Mouse (Mus musculus): ENCODE data around the gene Ptpre. TPM values are rescaled to one million over a fixed set of nuclear protein-coding genes. Genes with fewer than 3 reads are reported as not detected.

Ptpre gene
- total and polyA plus RNA-seq, 3 experiments = 2.3 to 6.9 (median 3.7) TPM

DNA sequence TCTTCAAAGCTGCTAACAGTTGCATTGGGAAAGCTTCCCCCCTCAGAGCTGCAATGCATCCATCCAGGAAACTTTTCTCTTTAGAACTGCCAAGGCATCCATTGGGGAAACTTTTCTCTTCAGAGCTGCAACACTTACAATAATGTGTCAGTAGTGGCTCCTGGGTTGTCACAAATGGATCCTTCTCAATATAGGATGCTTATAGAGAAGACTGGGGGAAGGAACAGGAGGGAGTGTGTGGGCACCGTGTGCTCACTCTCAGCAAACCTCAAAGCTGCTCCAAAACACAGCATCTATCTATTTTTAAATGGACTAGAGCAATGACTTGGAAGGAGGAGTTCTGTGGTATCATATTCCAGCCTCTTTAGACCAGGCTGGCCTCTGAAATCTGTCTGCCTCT lies 189.4 kb downstream of the Ptpre start:
- in situ Hi-C loops (cut with MboI; ENCODE audit: low pct_ligation_motif_present, low pct_unique_long_range_greater_than_20kb, low sequenced_read_pairs) = loop anchor here (25.0 kb wide), 1 partner anchor 239 kb away; no protein-coding TSS in a partner anchor
- no peak for TF ChIP-seq POLR2A (IDR thresholded peaks at IDR 0.05; ENCODE audit: low read depth, low read length)
- no peak for TF ChIP-seq CHD2 (IDR thresholded peaks at IDR 0.05; ENCODE audit: low read length)
- no peak for TF ChIP-seq BHLHE40 (IDR thresholded peaks at IDR 0.05; ENCODE audit: low read depth, low read length)
- no peak for TF ChIP-seq MAZ (IDR thresholded peaks at IDR 0.05; ENCODE audit: low read depth, low read length)
- TF ChIP-seq SMC3 (IDR thresholded peaks at IDR 0.05; ENCODE audit: low read depth, low read length) = no peak
- no peak for TF ChIP-seq SIN3A (IDR thresholded peaks at IDR 0.05; ENCODE audit: low read length)
- TF ChIP-seq MEF2A (IDR thresholded peaks at IDR 0.05; ENCODE audit: borderline replicate concordance, low read depth, low read length) = no peak
- TF ChIP-seq MAX (IDR thresholded peaks at IDR 0.05; ENCODE audit: low read length) = no peak
- TF ChIP-seq ZNF384 (IDR thresholded peaks at IDR 0.05; ENCODE audit: low read depth, low read length) = no peak
- no peak for TF ChIP-seq NELFE (IDR thresholded peaks at IDR 0.05; ENCODE audit: low read depth, low read length)
- TF ChIP-seq USF1 (IDR thresholded peaks at IDR 0.05; ENCODE audit: low read depth, low read length) = no peak
- no peak for TF ChIP-seq RAD21 (IDR thresholded peaks at IDR 0.05; ENCODE audit: low read depth, low read length)
- no peak for TF ChIP-seq ZKSCAN1 (IDR thresholded peaks at IDR 0.05; ENCODE audit: borderline replicate concordance, low read depth, low read length)
- TF ChIP-seq E2F4 (IDR thresholded peaks at IDR 0.05; ENCODE audit: insufficient replicate concordance, low read depth, low read length) = no peak

DNA sequence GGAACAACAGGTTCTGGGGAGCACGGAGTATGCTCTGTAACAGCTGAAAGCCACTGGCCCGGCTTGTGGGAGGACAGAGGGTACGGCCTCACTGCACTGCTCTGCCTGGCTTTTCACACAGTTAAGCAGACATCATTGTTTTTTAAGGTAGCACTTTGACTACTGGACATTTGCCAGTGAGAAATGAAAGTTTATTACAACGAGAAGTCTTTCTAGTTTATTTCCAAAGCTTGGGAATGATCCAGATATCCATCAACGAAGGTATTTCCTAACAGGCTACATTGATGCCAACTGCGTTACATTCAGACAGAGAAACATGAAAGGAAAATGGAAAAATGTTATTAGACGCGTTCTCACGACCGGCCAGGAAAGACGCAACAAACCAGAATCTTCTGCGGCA lies 190.8 kb downstream of the Ptpre start:
- Histone ChIP-seq H3K9ac (ENCODE audit: insufficient read depth, low read depth) (no peak overlapping the region), H3K4me2 (ENCODE audit: insufficient read depth, low read depth, poor library complexity, severe bottlenecking) (no peak overlapping the region), H3K4me3 (replicated peaks in 1 of 3; ENCODE audit: low read depth in 2 of 3, low read length in 2 of 3, poor library complexity in 1 of 3) (no peak overlapping the region), H3K4me1 (ENCODE audit: control insufficient read depth in 1 of 2, insufficient read depth in 2 of 2) (no peaks in the 10 kb centered on the region), H3K79me2 (replicated peaks; ENCODE audit: control insufficient read depth, extremely low read depth, insufficient read depth, poor library complexity, severe bottlenecking) (no peaks in the 10 kb centered on the region), H3K27me3 (replicated peaks) (peaks cover 5% of the 10 kb centered on the region), H3K36me3 (replicated peaks in 1 of 2; ENCODE audit: control insufficient read depth in 1 of 2, insufficient read depth in 1 of 2, low read length in 1 of 2) (no peaks in the 10 kb centered on the region), H3K27ac (ENCODE audit: insufficient read depth, low read depth) (no peak overlapping the region), H3K9me3 (replicated peaks; ENCODE audit: low read length) (no peaks in the 10 kb centered on the region)
- DNase-seq (ENCODE audit: extremely low read depth) = no peak
- in situ Hi-C loops (cut with MboI; ENCODE audit: low pct_ligation_motif_present, low pct_unique_long_range_greater_than_20kb, low sequenced_read_pairs) (loop anchor here (25.0 kb wide), 1 partner anchor 241 kb away; no protein-coding TSS in a partner anchor), dilution Hi-C loops (cut with MboI; ENCODE audit: extremely low pct_ligation_motif_present, extremely low pct_unique_long_range_greater_than_20kb, low sequenced_read_pairs) (no loop called here)
- TF ChIP-seq TBP (conservative IDR thresholded peaks at IDR 0.05; ENCODE audit: low read depth, low read length) = no peak
- TF ChIP-seq IRF4 (IDR thresholded peaks at IDR 0.05; ENCODE audit: low read depth, low read length) = no peak
- no peak for TF ChIP-seq MAZ (IDR thresholded peaks at IDR 0.05; ENCODE audit: low read depth, low read length)
- TF ChIP-seq JUND (conservative IDR thresholded peaks at IDR 0.05; ENCODE audit: low read depth, low read length) = no peak
- TF ChIP-seq ZMIZ1 (IDR thresholded peaks at IDR 0.05; ENCODE audit: low read depth, low read length) = no peak
- no peak for TF ChIP-seq MYC (IDR thresholded peaks at IDR 0.05; ENCODE audit: low read depth, low read length)
- TF ChIP-seq MXI1 (IDR thresholded peaks at IDR 0.05; ENCODE audit: low read depth, low read length) = no peak

More for the DNA sequence above, 189.4 kb downstream of the Ptpre start:
- H3K9ac ChIP-seq (ENCODE audit: insufficient read depth, low read depth) = no peak overlapping the region
- peaks cover 5% of the 10 kb centered on the region for H3K27me3 ChIP-seq (replicated peaks)
- no peak overlapping the region for H3K27ac ChIP-seq (ENCODE audit: insufficient read depth, low read depth)
- no peaks in the 10 kb centered on the region for H3K9me3 ChIP-seq (replicated peaks; ENCODE audit: low read length)
- no peaks in the 10 kb centered on the region for H3K36me3 ChIP-seq (replicated peaks in 1 of 2; ENCODE audit: control insufficient read depth in 1 of 2, insufficient read depth in 1 of 2, low read length in 1 of 2)
- H3K79me2 ChIP-seq (replicated peaks; ENCODE audit: control insufficient read depth, extremely low read depth, insufficient read depth, poor library complexity, severe bottlenecking) = no peaks in the 10 kb centered on the region
- peaks cover 5% of the 10 kb centered on the region in 2 experiments for H3K4me1 ChIP-seq (ENCODE audit: control insufficient read depth in 1 of 2, insufficient read depth in 2 of 2)
- no peak overlapping the region for H3K4me2 ChIP-seq (ENCODE audit: insufficient read depth, low read depth, poor library complexity, severe bottlenecking)
- no peak overlapping the region for H3K4me3 ChIP-seq (replicated peaks in 1 of 3; ENCODE audit: low read depth in 2 of 3, low read length in 2 of 3, poor library complexity in 1 of 3)
- dilution Hi-C loops (cut with MboI; ENCODE audit: extremely low pct_ligation_motif_present, extremely low pct_unique_long_range_greater_than_20kb, low sequenced_read_pairs) = no loop called here
- DNase-seq (ENCODE audit: extremely low read depth) = no peak
